Mouse (Mus musculus): Measurements from ENCODE around the gene Sgsm3. TPM values are rescaled to one million over a fixed set of nuclear protein-coding genes. Genes with fewer than 3 reads are reported as not detected.
"Not testable (repeated sequence)": the region's sequence is repeated elsewhere in the genome, so short reads cannot be mapped to it uniquely, and the experiment has no call there.

The Sgsm3 gene
- not detected in 2 replicates for polyA plus RNA-seq (2012; ENCODE audit: insufficient read depth, insufficient read length, low replicate concordance, missing spikeins)

DNA sequence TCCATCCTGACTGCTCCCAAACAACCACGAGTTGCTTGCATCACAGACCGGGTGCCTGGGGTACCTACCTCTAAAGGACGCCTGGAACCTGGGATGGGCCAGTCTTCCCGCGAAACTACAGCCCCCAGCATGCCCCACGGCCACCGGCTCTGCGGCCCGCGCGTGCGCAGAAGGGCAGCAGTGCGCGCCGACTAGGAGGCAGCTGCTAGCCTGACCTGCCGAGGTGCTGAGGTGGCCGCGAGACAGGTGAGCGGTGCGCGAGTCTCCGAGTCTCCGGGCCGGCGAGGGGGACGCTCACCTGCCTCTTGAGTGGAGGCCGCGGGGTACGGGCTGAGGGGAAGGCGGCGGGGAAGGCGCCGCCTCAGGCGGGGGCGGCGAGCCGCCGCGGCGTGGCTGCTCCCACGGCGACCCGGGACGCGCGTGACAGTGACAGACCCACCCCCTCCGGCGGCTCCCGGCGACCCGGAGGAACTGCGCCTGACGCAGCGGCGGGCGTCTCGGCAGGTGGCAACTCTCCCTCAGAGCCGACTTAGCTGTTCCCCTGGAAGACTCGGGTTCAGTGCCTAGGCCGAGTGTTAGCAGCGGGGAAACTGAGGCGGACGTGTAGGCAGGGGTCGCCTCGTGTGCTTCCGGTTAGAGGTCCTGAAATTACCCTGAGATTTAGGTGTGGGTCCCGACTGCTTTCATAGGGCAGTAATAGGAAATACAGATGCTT is at the start of gene Sgsm3:
Gene Sgsm3 (plus strand): TSS at position 146 of the 715 bp plus-strand sequence.
- H3K4me3 ChIP-seq (ENCODE audit: insufficient read depth, low read depth, low read length), result peak within 1 kb of the TSS; percentile 78
- under 1% methylated on average over 67 of the region's 67 CpGs for WGBS
- TF ChIP-seq CTCF (IDR thresholded peaks at IDR 0.05; ENCODE audit: insufficient read depth, low read depth, low read length) (0 out of 2 replicates have a peak, but pooled peaks have one; percentile 17), POLR2A (IDR thresholded peaks at IDR 0.05; ENCODE audit: insufficient read depth, low read depth, low read length) (peak; percentile 91)
- H3K4me1 ChIP-seq (ENCODE audit: control insufficient read depth, insufficient read depth, low read length), result peaks cover 6% of the 10 kb centered on the region; the same call in 1 of the 2 replicates
- H3K27ac ChIP-seq (ENCODE audit: insufficient read depth, low read depth, low read length), result peak within 1 kb of the TSS; percentile 54; the same call in 1 of the 2 replicates

DNA sequence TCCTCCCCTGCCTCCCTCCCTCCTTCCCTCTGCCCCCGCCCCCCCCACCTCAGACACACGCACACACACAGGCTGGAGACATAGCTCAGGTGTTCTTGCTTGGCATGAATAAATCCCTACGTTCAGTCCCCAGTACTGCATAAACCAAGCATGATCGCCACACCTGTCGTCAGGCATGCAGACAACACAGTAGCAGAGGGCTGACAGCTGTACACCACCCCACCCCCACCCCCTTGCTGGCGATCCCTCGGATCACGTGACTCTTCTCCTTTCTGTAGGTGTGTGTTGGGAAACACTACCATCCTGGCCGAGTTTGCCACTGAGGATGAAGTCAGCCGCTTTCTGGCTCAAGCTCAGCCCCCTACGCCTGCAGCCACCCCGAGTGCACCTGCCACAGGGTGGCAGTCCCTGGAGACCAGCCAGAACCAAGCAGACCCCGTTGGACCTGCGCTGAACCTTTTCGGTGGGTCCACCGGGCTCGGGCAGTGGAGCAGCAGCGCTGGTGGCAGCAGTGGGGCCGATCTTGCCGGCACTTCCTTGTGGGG is 48.7 kb upstream of the Sgsm3 start:
- Histone ChIP-seq H3K4me1 (ENCODE audit: control insufficient read depth, insufficient read depth, low read length) (peaks cover 3% of the 10 kb centered on the region; the same call in 1 of the 2 replicates), H3K27ac (ENCODE audit: insufficient read depth, low read depth, low read length) (no peak overlapping the region), H3K4me3 (ENCODE audit: insufficient read depth, low read depth, low read length) (no peak overlapping the region)
- 80% methylated on average over 20 of the region's 20 CpGs for WGBS
- no peak for TF ChIP-seq POLR2A (IDR thresholded peaks at IDR 0.05; ENCODE audit: insufficient read depth, low read depth, low read length)
- no peak for TF ChIP-seq CTCF (IDR thresholded peaks at IDR 0.05; ENCODE audit: insufficient read depth, low read depth, low read length)

DNA sequence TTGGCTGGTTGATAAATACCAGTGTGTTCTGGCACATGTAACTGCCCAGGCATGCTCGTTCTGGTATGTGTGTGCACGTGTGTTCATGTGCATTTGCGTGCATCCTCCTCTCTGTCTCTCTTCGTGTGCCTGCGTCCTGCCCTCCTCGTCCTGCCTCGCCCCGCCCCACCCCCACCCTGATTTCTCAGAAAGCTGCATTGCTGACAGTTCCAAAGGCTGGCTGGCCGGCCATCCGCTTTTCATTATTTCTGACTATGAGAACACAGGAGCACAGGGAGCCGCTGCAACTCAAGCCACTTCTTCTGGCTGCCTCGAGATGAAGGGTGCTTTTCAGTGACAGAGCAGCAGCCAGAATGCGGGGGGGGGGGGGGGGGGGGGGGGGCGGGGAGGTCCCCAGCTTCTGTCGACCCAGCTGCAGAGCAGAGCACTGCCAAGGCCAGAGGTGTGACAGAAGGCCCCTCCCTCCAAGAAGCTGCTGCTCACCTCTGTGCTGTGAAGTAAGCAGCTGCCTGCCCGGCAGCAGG is 47.5 kb upstream of the Sgsm3 start:
- WGBS, result 23% methylated on average over 16 of the region's 16 CpGs
- no peak for TF ChIP-seq CTCF (IDR thresholded peaks at IDR 0.05; ENCODE audit: insufficient read depth, low read depth, low read length)
- TF ChIP-seq POLR2A (IDR thresholded peaks at IDR 0.05; ENCODE audit: insufficient read depth, low read depth, low read length), result no peak
- Histone ChIP-seq H3K27ac (ENCODE audit: insufficient read depth, low read depth, low read length) (no peak overlapping the region), H3K4me1 (ENCODE audit: control insufficient read depth, insufficient read depth, low read length) (peaks cover 3% of the 10 kb centered on the region; the same call in 1 of the 2 replicates), H3K4me3 (ENCODE audit: insufficient read depth, low read depth, low read length) (no peak overlapping the region)

DNA sequence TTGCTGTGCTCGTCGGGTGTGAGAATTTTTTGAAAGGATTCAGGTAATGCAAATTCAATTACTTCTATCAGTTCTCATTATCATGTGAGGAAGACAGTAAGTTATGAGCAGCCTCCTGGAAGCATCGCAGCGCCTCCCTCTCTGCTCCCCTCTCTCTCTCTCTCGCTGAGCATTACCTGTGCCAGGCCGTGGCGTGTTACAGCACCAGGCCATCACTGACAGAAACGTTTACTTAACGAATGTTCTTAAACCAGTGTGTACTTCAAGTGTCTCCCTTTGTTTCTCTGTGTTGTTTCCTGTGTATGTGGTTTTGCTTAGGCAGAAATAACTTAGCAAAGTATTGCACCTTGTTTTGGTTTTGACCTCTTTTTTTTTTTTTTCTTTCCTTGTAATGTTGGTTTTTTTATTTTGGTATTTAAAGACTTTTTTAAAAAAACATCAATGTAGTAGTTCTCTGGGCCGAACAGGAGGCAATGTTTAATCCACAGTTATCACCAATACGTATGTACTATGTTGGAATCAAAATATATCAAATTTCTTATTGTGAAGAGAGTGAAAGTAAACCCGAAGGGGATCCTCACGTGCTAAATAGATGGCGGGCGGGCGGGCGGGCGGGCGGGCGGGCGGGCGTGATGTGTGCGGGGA is 46.8 kb upstream of the Sgsm3 start:
- H3K4me3 ChIP-seq (ENCODE audit: insufficient read depth, low read depth, low read length); H3K27ac ChIP-seq (ENCODE audit: insufficient read depth, low read depth, low read length); H3K4me1 ChIP-seq (ENCODE audit: control insufficient read depth, insufficient read depth, low read length): not testable (repeated sequence)
- WGBS, result 81% methylated on average over 23 of the region's 23 CpGs

DNA sequence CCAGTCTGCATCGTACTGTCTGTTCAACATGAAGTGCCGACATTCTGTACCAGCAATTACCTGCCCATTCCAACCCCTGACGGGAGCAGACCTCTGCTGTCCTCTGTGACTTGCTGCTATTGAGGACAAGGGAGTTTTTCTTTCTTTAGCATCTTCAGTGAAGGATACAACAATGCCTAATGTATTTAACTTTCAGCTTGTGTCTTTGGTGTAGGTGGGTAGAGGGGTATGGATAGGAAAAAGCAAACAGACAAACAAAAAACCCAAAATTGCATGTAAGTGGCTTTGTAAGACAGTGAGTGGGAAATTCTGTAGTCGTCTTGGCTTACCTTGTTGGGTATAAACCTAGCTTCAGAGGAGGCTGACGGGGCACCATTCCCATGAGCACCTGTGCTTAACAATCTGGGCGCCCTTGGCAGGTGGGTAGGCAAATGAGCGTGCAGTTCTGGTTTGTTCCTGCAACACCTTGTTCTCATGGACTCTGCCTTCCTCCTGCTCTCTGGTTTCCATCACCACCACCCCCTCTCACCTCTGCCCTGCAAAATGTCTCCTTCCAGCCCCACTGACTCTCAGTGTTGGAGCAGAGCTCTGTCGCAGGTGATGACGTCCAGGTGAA is 46.1 kb upstream of the Sgsm3 start:
- Histone ChIP-seq H3K4me1 (ENCODE audit: control insufficient read depth, insufficient read depth, low read length) (peaks cover 3% of the 10 kb centered on the region; the same call in 1 of the 2 replicates), H3K4me3 (ENCODE audit: insufficient read depth, low read depth, low read length) (no peak overlapping the region), H3K27ac (ENCODE audit: insufficient read depth, low read depth, low read length) (no peak overlapping the region)
- TF ChIP-seq CTCF (IDR thresholded peaks at IDR 0.05; ENCODE audit: insufficient read depth, low read depth, low read length) (no peak), POLR2A (IDR thresholded peaks at IDR 0.05; ENCODE audit: insufficient read depth, low read depth, low read length) (no peak)
- 83% methylated on average over 9 of the region's 9 CpGs for WGBS

DNA sequence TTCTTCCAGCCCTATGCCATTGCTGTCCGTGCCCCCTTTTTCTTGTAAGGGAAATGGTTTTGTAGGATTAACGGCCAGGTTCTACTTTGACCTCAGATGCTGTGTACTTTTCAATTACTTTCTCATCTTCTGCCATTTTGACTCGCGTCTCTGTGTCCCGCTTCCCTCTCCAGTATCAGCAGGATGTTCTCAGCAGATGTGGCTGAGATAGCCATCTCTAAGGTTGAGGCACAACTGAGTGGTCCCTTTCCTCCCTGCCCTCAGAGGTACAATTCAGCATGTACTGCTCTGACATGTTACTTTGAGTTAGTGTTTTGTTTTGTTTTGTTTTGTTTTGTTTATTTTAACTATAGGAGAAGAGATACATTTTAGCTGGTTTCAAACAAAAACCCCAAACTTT is 42.7 kb upstream of the Sgsm3 start:
- H3K4me1 ChIP-seq (ENCODE audit: control insufficient read depth, insufficient read depth, low read length), result peaks cover 5% of the 10 kb centered on the region
- WGBS, result 91% methylated on average over 5 of the region's 5 CpGs
- H3K4me3 ChIP-seq (ENCODE audit: insufficient read depth, low read depth, low read length), result no peak overlapping the region
- no peak overlapping the region for H3K27ac ChIP-seq (ENCODE audit: insufficient read depth, low read depth, low read length)
- no peak for TF ChIP-seq POLR2A (IDR thresholded peaks at IDR 0.05; ENCODE audit: insufficient read depth, low read depth, low read length)
- no peak for TF ChIP-seq CTCF (IDR thresholded peaks at IDR 0.05; ENCODE audit: insufficient read depth, low read depth, low read length)

DNA sequence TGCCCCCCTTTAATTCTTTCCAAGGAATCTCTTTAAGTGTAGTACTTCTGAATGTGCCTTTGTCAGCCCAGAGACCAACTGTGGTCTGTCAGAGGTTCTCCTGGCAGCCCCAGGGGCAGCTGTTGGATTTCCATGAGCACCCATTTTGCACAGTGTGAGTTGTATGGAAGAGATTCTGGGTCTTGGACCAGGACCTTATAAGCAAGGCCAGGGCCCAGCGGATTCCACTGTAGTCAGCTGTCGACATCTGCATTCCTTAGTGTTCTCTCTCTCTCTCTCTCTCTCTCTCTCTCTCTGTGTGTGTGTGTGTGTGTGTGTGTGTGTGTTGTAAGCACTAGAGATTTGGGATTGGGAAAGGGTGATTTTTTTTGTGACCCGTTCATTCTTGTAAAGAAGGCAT is 40.9 kb upstream of the Sgsm3 start:
- WGBS, result 49% methylated on average over 3 of the region's 3 CpGs
- Histone ChIP-seq H3K4me3 (ENCODE audit: insufficient read depth, low read depth, low read length) (no peak overlapping the region), H3K4me1 (ENCODE audit: control insufficient read depth, insufficient read depth, low read length) (peaks cover 4% of the 10 kb centered on the region), H3K27ac (ENCODE audit: insufficient read depth, low read depth, low read length) (no peak overlapping the region)
- TF ChIP-seq POLR2A (IDR thresholded peaks at IDR 0.05; ENCODE audit: insufficient read depth, low read depth, low read length) (no peak), CTCF (IDR thresholded peaks at IDR 0.05; ENCODE audit: insufficient read depth, low read depth, low read length) (no peak)

DNA sequence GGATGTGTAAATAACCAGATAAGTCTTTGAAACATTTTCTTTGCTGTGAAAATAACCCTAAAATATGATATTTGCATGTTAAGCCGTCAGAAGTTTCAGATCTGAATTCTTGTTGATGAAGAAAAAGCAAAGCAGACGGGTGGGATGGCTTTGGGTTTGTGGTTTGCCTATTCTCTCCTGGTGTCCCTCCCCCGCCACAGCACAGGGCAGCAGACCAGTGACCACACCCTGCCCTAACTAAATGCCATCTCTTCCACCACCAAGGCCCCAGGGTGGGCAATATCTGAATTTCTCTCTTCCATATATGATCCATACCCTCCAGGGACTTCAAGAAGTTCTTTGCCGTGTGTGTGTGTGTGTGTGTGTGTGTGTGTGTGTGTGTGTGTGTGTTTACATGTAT is 39.0 kb upstream of the Sgsm3 start:
- 80% methylated on average over 4 of the region's 4 CpGs for WGBS
- H3K27ac ChIP-seq (ENCODE audit: insufficient read depth, low read depth, low read length), result no peak overlapping the region
- TF ChIP-seq POLR2A (IDR thresholded peaks at IDR 0.05; ENCODE audit: insufficient read depth, low read depth, low read length) (no peak), CTCF (IDR thresholded peaks at IDR 0.05; ENCODE audit: insufficient read depth, low read depth, low read length) (no peak)

More for the DNA sequence above, 39.0 kb upstream of the Sgsm3 start:
- no peak overlapping the region for H3K4me3 ChIP-seq (ENCODE audit: insufficient read depth, low read depth, low read length)
- H3K4me1 ChIP-seq (ENCODE audit: control insufficient read depth, insufficient read depth, low read length), result peaks cover 4% of the 10 kb centered on the region
